Mouse (Mus musculus) ES-Bruce4 (cell line): ENCODE measurements around the gene Ptprd.

Source experiments
- CTCF ChIP-seq: IDR thresholded peaks from one replicate; pipeline ENCODE4 v1.8.1; 2011; ENCODE audit warnings: low read depth, low read length
- EP300 ChIP-seq: IDR thresholded peaks from 2 replicates; pipeline ENCODE4 v1.6.1; 2011; ENCODE audit warnings: low read depth, low read length; ENCODE audit not compliant: insufficient read depth
- POLR2A ChIP-seq: IDR thresholded peaks from one replicate; pipeline ENCODE4 v1.8.1; 2011; ENCODE audit warnings: low read length; ENCODE audit not compliant: insufficient read depth

DNA sequence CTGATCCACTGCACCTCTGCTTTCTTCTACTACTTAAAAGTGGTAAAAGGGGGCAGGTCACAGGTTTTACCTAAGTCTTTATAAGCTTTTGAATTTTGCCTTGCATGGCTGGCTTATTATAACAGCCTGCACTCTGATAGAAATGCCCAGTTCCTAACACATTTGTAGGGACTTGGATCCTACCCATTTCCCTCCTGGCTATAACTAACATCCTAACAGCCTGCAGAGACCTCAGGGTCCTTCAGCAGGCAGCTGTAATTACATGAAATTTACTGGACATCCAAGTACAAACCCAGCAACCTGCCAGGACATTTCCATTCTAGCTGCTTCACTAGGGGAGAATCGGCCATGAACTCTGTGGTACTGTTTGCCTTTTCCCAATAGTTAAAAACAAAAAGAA is 1751.2 kb downstream of the Ptprd start:
- TF ChIP-seq EP300 (no peak), POLR2A (no peak), CTCF (no peak)
